Mouse (Mus musculus) brain, embryonic 14.5 days (tissue): ENCODE measurements at regions not wholly inside any gene's neighbourhood (a gene's known extent, or its start where the extent isn't known, plus 50 kb on each side); places are given as distances from the start of the nearest gene placed in this dataset.

Source experiments
- DNase-seq: peaks from one replicate; pipeline ENCODE4 v3.0.0-alpha.2; 2011; ENCODE audit warnings: low read depth
- CTCF ChIP-seq: fragments of 200-500 bp; IDR thresholded peaks from 2 replicates; pipeline ENCODE4 v1.5.1; 2012; ENCODE audit warnings: inconsistent platforms, mild to moderate bottlenecking, moderate library complexity, borderline replicate concordance; ENCODE audit not compliant: insufficient read depth, insufficient read length; ENCODE audit errors: extremely low read depth
- POLR2A ChIP-seq: fragments of 200-500 bp; IDR thresholded peaks from 2 replicates; pipeline ENCODE4 v1.6.1; 2012; ENCODE audit warnings: mild to moderate bottlenecking, inconsistent platforms, borderline replicate concordance; ENCODE audit not compliant: poor library complexity, insufficient read depth, insufficient read length, severe bottlenecking; ENCODE audit errors: extremely low read depth

DNA sequence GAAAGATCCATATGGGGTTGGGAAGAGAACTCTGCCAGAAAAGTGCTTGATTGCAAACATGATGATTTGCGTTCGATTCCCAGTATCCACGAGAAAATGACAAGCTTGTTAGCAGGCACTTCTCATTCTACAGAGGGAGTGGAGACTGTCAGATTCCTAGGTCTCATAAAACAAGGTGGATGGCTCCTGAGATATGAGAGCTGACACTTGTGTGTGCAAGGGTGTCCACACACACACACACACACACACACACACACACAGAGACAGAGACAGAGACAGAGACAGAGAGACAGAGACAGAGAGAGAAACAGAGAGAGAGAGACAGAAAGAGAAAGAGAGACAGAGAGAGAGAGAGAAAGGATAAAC is 585.4 kb downstream of the Cdk5rap2 start:
- TF ChIP-seq POLR2A (no peak), CTCF (no peak)
- DNase-seq, result no peak

- no peak for TF ChIP-seq CTCF
- no peak for TF ChIP-seq POLR2A
- peak; percentile 87 for DNase-seq
Observed at GRCm38 (mm10) chr4:69824215-69824902, 585.9 kb downstream of the Cdk5rap2 start.

- DNase-seq, result peak; percentile 56
- TF ChIP-seq POLR2A (no peak), CTCF (no peak)
Observed at GRCm38 (mm10) chr4:69823311-69823940, 586.8 kb downstream of the Cdk5rap2 start.

GRCm38 (mm10) chr4:69818885-69819284 is 591.4 kb downstream of the Cdk5rap2 start:
- TF ChIP-seq CTCF (no peak), POLR2A (no peak)
- no peak for DNase-seq

DNA sequence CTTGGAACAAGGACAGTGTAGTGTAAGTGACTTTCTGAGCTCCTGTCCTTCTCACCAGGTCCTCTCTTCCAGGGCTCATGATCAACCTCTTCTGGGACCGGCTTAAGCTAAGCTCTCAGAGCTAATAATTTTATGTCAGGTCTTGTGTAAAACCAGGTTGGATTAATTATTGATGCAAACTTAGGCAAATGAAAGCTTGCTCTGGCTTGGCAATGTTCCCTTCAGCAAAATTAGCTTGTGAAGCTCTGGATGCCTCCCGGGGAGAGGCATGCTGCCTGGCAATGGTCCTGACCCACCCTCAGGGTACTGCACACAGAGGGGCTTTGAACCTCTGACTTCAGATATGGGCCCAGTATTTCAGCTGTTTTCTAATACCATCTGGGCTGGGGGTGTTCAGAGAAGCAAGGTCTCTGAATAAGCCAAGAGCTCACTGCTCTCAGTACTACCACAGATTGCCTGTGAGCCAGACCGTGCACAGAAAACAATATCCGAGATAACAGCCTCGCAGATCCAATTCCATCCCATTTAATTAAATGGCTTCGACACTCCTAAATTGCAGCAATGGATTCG is 624.7 kb downstream of the Cdk5rap2 start:
- peak; percentile 30 for DNase-seq
- TF ChIP-seq POLR2A (no peak), CTCF (no peak)

DNA sequence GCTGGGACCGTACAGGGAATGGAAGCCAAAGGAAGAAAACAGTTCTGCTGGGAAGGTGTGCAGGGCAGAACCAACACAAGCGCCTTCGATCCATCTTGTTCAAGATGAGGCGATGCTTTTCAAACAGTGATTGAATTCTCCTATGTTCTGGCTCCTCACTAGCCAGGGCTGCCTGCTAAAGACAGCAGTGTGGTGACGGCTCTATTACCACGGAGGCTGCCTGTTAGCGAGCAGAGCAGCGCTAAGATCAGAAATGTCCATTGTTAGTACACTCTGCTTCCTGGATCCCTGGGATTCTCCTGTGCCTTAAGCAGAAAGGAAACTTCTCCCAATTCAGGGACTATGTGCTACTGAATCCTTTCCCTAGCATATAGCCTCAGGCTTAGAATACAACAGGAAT is 629.0 kb downstream of the Cdk5rap2 start:
- peak; percentile 47 for DNase-seq
- no peak for TF ChIP-seq CTCF
- no peak for TF ChIP-seq POLR2A

DNA sequence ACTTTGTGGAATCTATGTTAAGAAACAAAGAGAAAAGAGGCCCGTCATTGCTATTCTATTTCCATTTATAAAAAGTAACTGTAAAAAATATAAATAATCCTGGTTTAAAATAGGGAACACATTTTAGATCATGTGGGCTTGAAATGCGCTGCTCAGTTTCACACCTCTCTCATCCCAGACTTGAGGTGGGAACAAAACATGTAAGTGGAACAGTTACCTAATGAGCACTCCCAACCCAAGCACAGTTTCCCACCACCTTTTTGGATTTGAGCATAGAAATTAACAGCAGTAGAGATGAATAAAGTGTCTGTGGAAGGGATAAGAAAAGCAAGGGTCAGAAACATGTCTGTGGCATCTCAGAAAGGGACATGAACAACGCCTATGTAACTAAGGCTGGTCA is 648.4 kb downstream of the Cdk5rap2 start:
- no peak for DNase-seq
- TF ChIP-seq CTCF (no peak), POLR2A (no peak)

DNA sequence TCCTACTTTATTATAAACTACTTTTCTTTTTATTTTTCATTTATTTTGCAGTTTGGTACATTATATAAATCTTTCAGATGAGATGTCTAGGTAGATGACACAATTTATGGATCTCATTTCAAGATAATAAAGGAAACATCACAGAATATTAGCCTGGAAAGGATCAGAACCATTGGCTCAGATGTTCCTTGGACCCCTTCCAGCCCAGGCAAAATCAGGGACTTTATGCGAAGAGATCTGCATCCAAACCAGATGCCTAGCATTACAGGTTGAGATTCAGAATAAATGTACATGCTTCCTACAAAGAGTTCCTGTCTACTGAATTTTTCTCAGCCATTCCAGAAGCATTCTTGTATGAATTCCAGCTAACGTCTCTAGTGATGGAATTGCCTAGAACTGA is 650.6 kb downstream of the Cdk5rap2 start:
- TF ChIP-seq POLR2A (no peak), CTCF (no peak)
- DNase-seq, result no peak

- DNase-seq, result peak; percentile 27
- TF ChIP-seq CTCF, result peak; percentile 59; the same call in 1 of the 2 replicates
- no peak for TF ChIP-seq POLR2A
Observed at GRCm38 (mm10) chr4:69754567-69754966, 655.7 kb downstream of the Cdk5rap2 start.

- DNase-seq, result no peak
- no peak for TF ChIP-seq POLR2A
- no peak for TF ChIP-seq CTCF
Observed at GRCm38 (mm10) chr4:69753086-69753485, 657.2 kb downstream of the Cdk5rap2 start.

- no peak for TF ChIP-seq CTCF
- TF ChIP-seq POLR2A, result no peak
- DNase-seq, result no peak
Observed at GRCm38 (mm10) chr4:69739833-69740510, 670.3 kb downstream of the Cdk5rap2 start.
